Mouse (Mus musculus): ENCODE results near the gene Otulinl.

GRCm38 (mm10) chr15:27672259-27672658, 9.1 kb downstream of the Otulinl start:
- no peak for TF ChIP-seq CTCF (IDR thresholded peaks at IDR 0.05; ENCODE audit: low read depth)
- TF ChIP-seq EP300 (IDR thresholded peaks at IDR 0.05; ENCODE audit: low read depth), result no peak
